Mouse (Mus musculus) heart, adult 2 months (tissue): ENCODE measurements around the gene Grhl1. TPM values are rescaled to one million over a fixed set of nuclear protein-coding genes. Genes with fewer than 3 reads are reported as not detected.
"Not testable (repeated sequence)": the region's sequence is repeated elsewhere in the genome, so short reads cannot be mapped to it uniquely, and the experiment has no call there.

Experiments
- DNase-seq, 2 experiments: peaks; one replicate each; pipeline ENCODE4 v3.0.0; 2021
- H3K27ac ChIP-seq: fragments of 200-600 bp; 2 replicates; pipeline ENCODE4 v1.8.1; 2022
- H3K27me3 ChIP-seq: fragments of 200-500 bp; 2 replicates; pipeline ENCODE4 v1.6.1; 2012; ENCODE audit warnings: mild to moderate bottlenecking, low read length, inconsistent platforms, mixed read lengths; ENCODE audit not compliant: control insufficient read depth, insufficient read depth
- H3K36me3 ChIP-seq: fragments of 200-500 bp; 2 replicates; pipeline ENCODE4 v1.6.1; 2012; ENCODE audit warnings: low read length, inconsistent platforms; ENCODE audit not compliant: control insufficient read depth, insufficient read depth
- H3K4me1 ChIP-seq: fragments of 200-500 bp; 2 replicates; pipeline ENCODE4 v1.6.1; 2011; ENCODE audit warnings: low read length; ENCODE audit not compliant: control insufficient read depth, insufficient read depth
- H3K4me3 ChIP-seq: fragments of 200-600 bp; 2 replicates; pipeline ENCODE4 v1.8.1; 2022
- H3K79me2 ChIP-seq: fragments of 200-500 bp; replicated peaks from 2 replicates; pipeline ENCODE4 v1.6.1; 2012; ENCODE audit warnings: mild to moderate bottlenecking, inconsistent platforms, low read length, moderate library complexity, mixed read lengths; ENCODE audit not compliant: control insufficient read depth, insufficient read depth
- H3K9ac ChIP-seq: fragments of 200-500 bp; 2 replicates; pipeline ENCODE4 v1.6.1; 2012; ENCODE audit warnings: low read depth, mild to moderate bottlenecking, control low read depth, inconsistent platforms, low read length, mixed read lengths
- CTCF ChIP-seq: fragments of 200-600 bp; IDR thresholded peaks from 2 replicates; pipeline ENCODE4 v1.8.1; 2022; ENCODE audit warnings: antibody characterized with exemption, mild to moderate bottlenecking, moderate library complexity
- EP300 ChIP-seq: fragments of 200-500 bp; IDR thresholded peaks from 2 replicates; pipeline ENCODE4 v1.6.1; 2011; ENCODE audit warnings: low read depth, low read length, control low read depth; ENCODE audit not compliant: insufficient read depth
- POLR2A ChIP-seq: fragments of 200-500 bp; IDR thresholded peaks from 2 replicates; pipeline ENCODE4 v1.6.1; 2011; ENCODE audit warnings: mild to moderate bottlenecking, low read depth, low read length, control low read depth; ENCODE audit not compliant: insufficient read depth
- WGBS: fragments of 180-500 bp; shearing (Covaris S2); methylation state at CpG from one replicate; pipeline ENCODE4 v1.1.7; 2018; 5-methylcytosine and 5-hydroxymethylcytosine counted together
- intact Hi-C: fragments of 180-260 bp; cut with DNase I; formaldehyde crosslinking; loops from one replicate; pipeline ENCODE4 v1.15.1; 2025
- long read RNA-seq: library from polyadenylated mRNA; stranded (forward); transcript quantifications from one replicate; pipeline ENCODE4 v2.0.0, GENCODE M21; 2021
- polyA plus RNA-seq: library from polyadenylated mRNA; depleted of rRNA; stranded (reverse); fragments of >200 nt; gene quantifications from 2 replicates; pipeline ENCODE4 v1.2.3, GENCODE M21; 2012; rRNA removed
- total RNA-seq, 2 experiments: library from RNA; stranded (reverse); gene quantifications; 2 replicates each; pipeline ENCODE4 v1.2.3; 2021

The Grhl1 gene
- total RNA-seq (under 1 TPM; 0.43 to 0.73 TPM), polyA plus RNA-seq (0.39 and 0.47 TPM in 2 replicates)
- long read RNA-seq, result 0 reads

- 3% methylated on average over 64 of the region's 64 CpGs for WGBS
- no peaks in the 10 kb centered on the region for H3K27me3 ChIP-seq
- peak within 1 kb of the TSS; percentile 83 for H3K9ac ChIP-seq
- no peaks in the 10 kb centered on the region for H3K79me2 ChIP-seq
- no peaks in the 10 kb centered on the region; the same call in 1 of the 2 replicates for H3K4me1 ChIP-seq
- H3K4me3 ChIP-seq, result peak within 1 kb of the TSS; percentile 65
- H3K27ac ChIP-seq, result peak within 1 kb of the TSS; percentile 42
- TF ChIP-seq POLR2A, result no peak
- peak; percentile 83 for TF ChIP-seq CTCF
- peak; percentile 96 for DNase-seq
- H3K36me3 ChIP-seq, result no peaks in the 10 kb centered on the region
- intact Hi-C loops, result loop anchor here (1.0 to 5.0 kb wide), 2 partner anchors 21 to 74 kb away; partner anchors contain the start of gene Taf1b
Observed at GRCm38 (mm10) chr12:24571523-24572392, at the start of gene Grhl1. Grhl1 (plus strand) TSS chr12:24572283.

GRCm38 (mm10) chr12:24525065-24525464 lies 47.0 kb upstream of the Grhl1 start:
- intact Hi-C loops, result not testable (repeated sequence)
- WGBS, result 63% methylated on average over 7 of the region's 7 CpGs

GRCm38 (mm10) chr12:24536390-24536789 lies 35.7 kb upstream of the Grhl1 start:
- DNase-seq, result no peak
- Histone ChIP-seq H3K27ac (peak overlapping the region; percentile 34), H3K9ac (no peak overlapping the region), H3K4me3 (no peak overlapping the region), H3K27me3 (no peaks in the 10 kb centered on the region), H3K79me2 (no peaks in the 10 kb centered on the region), H3K36me3 (no peaks in the 10 kb centered on the region), H3K4me1 (peaks cover 2% of the 10 kb centered on the region)
- WGBS, result 48% methylated on average over 5 of the region's 5 CpGs
- 0 out of 2 replicates have a peak, but pooled peaks have one; percentile 14 for TF ChIP-seq EP300
- no peak for TF ChIP-seq POLR2A
- intact Hi-C loops, result no loop called here

More at GRCm38 (mm10) chr12:24525065-24525464, 47.0 kb upstream of the Grhl1 start:
- H3K4me3 ChIP-seq, DNase-seq, H3K27me3 ChIP-seq, H3K4me1 ChIP-seq, H3K36me3 ChIP-seq, H3K79me2 ChIP-seq, H3K27ac ChIP-seq, H3K9ac ChIP-seq: not testable (repeated sequence)

- H3K79me2 ChIP-seq, result no peaks in the 10 kb centered on the region
- WGBS, result 55% methylated on average over 2 of the region's 2 CpGs
- no peak for DNase-seq
- H3K4me1 ChIP-seq, result peaks cover 2% of the 10 kb centered on the region
- H3K9ac ChIP-seq, result no peak overlapping the region
- TF ChIP-seq CTCF (no peak), EP300 (no peak), POLR2A (no peak)
- no peaks in the 10 kb centered on the region for H3K36me3 ChIP-seq
- H3K4me3 ChIP-seq, result no peak overlapping the region
- no peaks in the 10 kb centered on the region for H3K27me3 ChIP-seq
- H3K27ac ChIP-seq, result no peak overlapping the region
- intact Hi-C loops, result no loop called here
Observed at GRCm38 (mm10) chr12:24537201-24537600, 34.9 kb upstream of the Grhl1 start.

- Histone ChIP-seq H3K9ac (no peak overlapping the region), H3K4me3 (no peak overlapping the region), H3K27ac (no peak overlapping the region), H3K79me2 (no peaks in the 10 kb centered on the region), H3K27me3 (no peaks in the 10 kb centered on the region), H3K36me3 (no peaks in the 10 kb centered on the region), H3K4me1 (peaks cover 2% of the 10 kb centered on the region)
- WGBS, result 58% methylated on average over 4 of the region's 4 CpGs
- DNase-seq, result peak in 1 of 2 experiments; percentile 26
- TF ChIP-seq CTCF, result no peak
- TF ChIP-seq EP300, result no peak
- no peak for TF ChIP-seq POLR2A
- intact Hi-C loops, result no loop called here
Observed at GRCm38 (mm10) chr12:24537965-24538364, 34.1 kb upstream of the Grhl1 start.

GRCm38 (mm10) chr12:24541426-24542154 lies 30.5 kb upstream of the Grhl1 start:
- no peak for DNase-seq
- Histone ChIP-seq H3K4me3 (no peak overlapping the region), H3K9ac (no peak overlapping the region), H3K27ac (no peak overlapping the region), H3K4me1 (peaks cover 2% of the 10 kb centered on the region; the same call in 1 of the 2 replicates), H3K27me3 (no peaks in the 10 kb centered on the region), H3K79me2 (no peaks in the 10 kb centered on the region), H3K36me3 (no peaks in the 10 kb centered on the region)
- WGBS, result 89% methylated on average over 16 of the region's 16 CpGs
- TF ChIP-seq EP300, result no peak
- TF ChIP-seq POLR2A, result no peak
- no peak for TF ChIP-seq CTCF
- intact Hi-C loops, result no loop called here
